Mouse (Mus musculus) gastrocnemius, adult 2 months (tissue): Measurements from ENCODE around the gene Mast4. TPM values are rescaled to one million over a fixed set of nuclear protein-coding genes. Genes with fewer than 3 reads are reported as not detected.

Experiments used
- DNase-seq: peaks from one replicate; pipeline ENCODE4 v3.0.0; 2022
- H3K27ac ChIP-seq: fragments of 200-600 bp; 2 replicates; pipeline ENCODE4 v1.8.1; 2022; ENCODE audit warnings: mild to moderate bottlenecking
- H3K4me3 ChIP-seq: fragments of 200-600 bp; 2 replicates; pipeline ENCODE4 v1.8.1; 2022; ENCODE audit warnings: mild to moderate bottlenecking, moderate library complexity
- CTCF ChIP-seq: fragments of 200-600 bp; IDR thresholded peaks from 2 replicates; pipeline ENCODE4 v1.8.1; 2022; ENCODE audit warnings: antibody characterized with exemption, mild to moderate bottlenecking, moderate library complexity
- intact Hi-C: fragments of 180-260 bp; cut with DNase I; formaldehyde crosslinking; loops from one replicate; pipeline ENCODE4 v1.15.1; 2025
- total RNA-seq, 2 experiments: library from RNA; stranded (reverse); gene quantifications; 2 replicates each; pipeline ENCODE4 v1.2.3; 2021

The Mast4 gene
- total RNA-seq, 2 experiments from 2014 or later: 47.2 to 49.9 TPM

DNA sequence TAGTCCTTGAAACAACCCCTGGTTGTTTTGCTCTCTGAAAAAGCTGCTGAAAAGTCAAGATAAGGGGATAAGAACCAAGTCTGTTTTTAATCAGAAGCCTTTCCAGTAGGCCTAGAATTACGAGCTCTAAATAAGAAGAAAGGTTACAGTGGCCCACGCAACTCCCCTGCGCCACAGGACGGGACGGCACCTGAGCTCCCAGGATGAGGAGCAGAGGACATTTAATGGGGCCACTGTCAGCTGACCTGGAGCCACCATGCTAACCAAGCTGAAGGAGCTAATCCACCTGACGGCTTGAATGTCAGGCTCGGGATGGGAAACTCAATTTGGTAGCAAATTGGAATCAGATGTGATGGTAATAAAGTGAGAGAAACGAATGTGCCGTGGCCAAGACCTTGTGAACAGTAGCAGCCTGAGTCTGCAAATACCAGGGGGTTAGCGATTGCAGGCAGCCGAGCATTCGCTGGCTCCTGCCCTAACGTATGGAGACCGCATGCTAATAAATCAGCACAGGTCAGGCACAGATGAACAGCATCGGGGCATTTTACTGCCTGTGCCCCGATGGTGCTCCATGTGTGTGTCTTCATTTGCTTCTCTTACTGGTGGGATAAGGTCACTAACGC is 306.7 kb downstream of the Mast4 start:
- TF ChIP-seq CTCF: no peak
- no peak overlapping the region for H3K4me3 ChIP-seq
- H3K27ac ChIP-seq: no peak overlapping the region
- intact Hi-C loops: no loop called here
- no peak for DNase-seq

DNA sequence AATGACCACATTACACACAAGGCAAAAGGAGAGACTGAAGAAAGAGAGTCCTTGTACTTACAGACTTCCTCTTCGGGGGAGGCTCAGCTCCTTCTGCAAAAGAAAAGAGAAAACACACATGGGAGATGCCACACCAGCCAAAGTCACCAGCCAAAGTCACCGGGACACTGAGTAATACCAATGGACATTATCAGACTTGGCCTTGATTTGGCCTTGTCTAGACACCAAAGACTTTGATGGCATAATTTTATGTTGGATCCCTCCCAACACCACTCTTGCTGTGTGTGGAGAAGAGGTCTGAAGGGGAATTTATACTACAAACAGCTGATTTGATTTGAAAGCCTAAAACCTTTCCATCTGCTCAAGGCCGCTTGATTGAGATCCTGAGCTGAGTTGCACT is 308.8 kb downstream of the Mast4 start:
- intact Hi-C loops: no loop called here

DNA sequence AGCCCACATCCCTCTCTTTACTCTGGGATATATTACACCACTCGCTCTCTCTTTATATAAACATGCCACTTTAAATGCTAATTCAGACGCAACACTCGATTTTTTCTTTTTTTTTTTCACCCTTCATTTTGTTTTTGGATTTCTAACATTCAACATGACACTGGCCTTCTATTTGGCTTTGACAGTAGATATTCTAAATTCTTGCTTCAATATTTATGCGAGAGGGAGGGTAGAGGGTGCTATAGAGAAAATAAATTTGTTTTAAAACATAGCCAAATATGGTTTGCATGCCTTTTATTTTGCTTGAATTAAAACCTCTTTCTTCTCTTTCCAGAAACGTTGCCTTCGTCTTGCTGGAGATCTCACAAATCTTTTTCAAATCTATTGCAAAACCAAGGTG is 315.8 kb downstream of the Mast4 start:
- no peak for DNase-seq
- intact Hi-C loops: no loop called here
- H3K27ac ChIP-seq: no peak overlapping the region
- no peak overlapping the region for H3K4me3 ChIP-seq
- TF ChIP-seq CTCF: no peak

More for the DNA sequence above, 308.8 kb downstream of the Mast4 start:
- Histone ChIP-seq H3K27ac (no peak overlapping the region), H3K4me3 (no peak overlapping the region)
- DNase-seq: no peak
- no peak for TF ChIP-seq CTCF

DNA sequence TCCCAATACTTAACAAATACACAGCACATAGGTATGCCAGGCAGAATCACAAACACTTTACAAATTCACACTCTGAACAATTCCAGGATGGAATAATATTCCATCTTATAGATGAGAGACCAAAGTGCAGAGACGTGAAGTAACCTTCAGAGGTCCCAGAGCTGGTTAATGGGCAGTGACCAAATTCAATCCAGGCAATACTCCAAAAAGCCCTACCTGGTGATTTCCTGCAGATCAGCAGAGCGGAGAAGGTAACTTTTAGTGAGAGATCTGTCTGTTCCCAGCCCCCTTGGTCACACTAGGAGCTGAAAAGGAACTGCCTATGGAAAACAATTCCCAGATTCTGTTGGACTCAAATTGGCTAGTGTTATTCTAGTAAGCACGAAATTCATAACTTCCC is 316.6 kb downstream of the Mast4 start:
- DNase-seq: no peak
- H3K4me3 ChIP-seq: no peak overlapping the region
- intact Hi-C loops: no loop called here
- TF ChIP-seq CTCF: no peak
- no peak overlapping the region for H3K27ac ChIP-seq

DNA sequence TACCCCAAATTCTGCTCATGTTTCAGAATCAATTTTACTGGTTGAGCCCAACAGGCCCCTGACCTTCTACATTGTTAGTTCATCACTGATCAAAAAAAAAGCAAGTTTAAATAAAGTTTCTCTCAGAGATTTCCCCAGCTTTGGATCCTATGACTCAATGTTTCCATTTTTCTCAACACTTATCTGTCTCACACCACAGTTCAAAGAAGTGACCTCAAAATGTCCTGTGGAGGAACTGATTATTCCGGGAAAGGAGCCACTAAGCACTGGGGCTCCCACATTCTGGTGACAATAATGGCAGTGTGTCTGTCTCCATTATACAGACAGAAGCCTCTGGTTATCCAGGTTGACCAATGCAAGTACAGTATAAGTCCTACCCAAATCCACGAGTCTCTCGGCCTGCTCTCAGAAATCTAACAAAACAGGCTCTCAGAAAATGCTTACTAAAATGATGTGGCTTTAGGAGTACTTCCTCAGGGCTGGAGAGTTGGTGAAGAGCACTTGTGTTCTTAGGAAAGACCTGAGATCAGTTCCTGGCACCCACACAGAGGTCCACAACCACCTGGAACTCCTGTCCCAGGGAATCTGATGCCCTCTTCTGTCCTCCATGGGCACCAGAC is 319.1 kb downstream of the Mast4 start:
- Histone ChIP-seq H3K27ac (no peak overlapping the region), H3K4me3 (no peak overlapping the region)
- no peak for DNase-seq
- intact Hi-C loops: no loop called here
- no peak for TF ChIP-seq CTCF

DNA sequence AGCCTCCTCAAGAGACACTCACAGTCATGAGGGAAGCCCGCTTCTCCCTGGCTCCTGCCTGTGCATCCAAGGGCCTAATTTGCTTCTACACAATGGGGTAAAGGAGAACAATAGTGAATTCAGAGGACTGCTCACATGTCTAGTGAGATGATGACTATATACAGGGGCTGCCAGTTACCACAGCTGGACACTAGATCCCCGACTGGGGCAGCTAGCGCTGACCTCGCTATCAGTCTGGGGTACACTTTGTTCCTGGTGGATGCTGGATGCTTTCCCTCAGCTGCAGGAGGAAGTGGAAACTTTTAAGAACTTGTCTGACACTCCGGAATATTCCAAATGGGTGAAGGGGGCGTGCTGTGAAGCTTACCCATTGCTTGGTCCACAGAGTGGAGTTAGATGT is 319.7 kb downstream of the Mast4 start:
- no peak for TF ChIP-seq CTCF
- H3K4me3 ChIP-seq: no peak overlapping the region
- no peak for DNase-seq
- intact Hi-C loops: no loop called here
- no peak overlapping the region for H3K27ac ChIP-seq

DNA sequence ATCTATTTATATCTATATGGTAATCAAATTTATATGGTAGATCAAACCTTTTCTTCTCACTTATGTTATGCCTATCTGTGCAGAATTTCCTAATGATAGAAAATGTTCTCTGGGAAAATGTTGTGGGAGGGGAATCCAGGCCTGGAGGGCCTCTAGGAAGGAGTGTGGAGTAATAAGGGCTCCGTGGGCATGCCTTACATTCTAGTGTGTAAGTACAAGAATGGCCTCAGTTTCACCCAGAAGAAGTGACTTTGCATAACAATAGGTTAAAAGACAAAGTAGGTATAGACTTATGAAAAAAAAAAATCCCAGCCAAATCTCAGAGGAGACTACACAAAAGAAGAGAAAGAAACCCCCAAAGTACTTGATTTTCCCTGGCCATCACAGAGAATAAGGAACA is 320.1 kb downstream of the Mast4 start:
- Histone ChIP-seq H3K4me3 (no peak overlapping the region), H3K27ac (no peak overlapping the region)
- no peak for TF ChIP-seq CTCF

DNA sequence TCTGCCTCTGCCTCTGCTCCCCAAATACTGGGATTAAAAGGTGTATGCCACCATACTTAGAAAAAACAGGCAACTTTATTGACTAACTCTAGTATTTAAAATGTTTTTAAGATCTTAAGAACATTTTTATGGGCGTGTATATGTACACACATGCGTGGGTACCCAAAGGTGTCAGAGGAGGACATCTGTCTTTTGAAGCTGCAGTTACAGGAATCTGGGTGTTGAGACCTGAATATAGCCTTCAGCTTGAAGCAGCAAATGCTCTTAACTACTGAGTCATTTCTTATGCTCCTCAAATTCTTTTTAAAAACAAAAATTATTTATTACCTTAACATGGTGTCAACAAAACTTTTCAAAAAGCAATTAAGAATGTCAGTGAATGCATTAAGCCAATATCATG is 329.1 kb downstream of the Mast4 start:
- no peak for TF ChIP-seq CTCF

More for the DNA sequence above, 320.1 kb downstream of the Mast4 start:
- intact Hi-C loops: no loop called here
- DNase-seq: no peak

DNA sequence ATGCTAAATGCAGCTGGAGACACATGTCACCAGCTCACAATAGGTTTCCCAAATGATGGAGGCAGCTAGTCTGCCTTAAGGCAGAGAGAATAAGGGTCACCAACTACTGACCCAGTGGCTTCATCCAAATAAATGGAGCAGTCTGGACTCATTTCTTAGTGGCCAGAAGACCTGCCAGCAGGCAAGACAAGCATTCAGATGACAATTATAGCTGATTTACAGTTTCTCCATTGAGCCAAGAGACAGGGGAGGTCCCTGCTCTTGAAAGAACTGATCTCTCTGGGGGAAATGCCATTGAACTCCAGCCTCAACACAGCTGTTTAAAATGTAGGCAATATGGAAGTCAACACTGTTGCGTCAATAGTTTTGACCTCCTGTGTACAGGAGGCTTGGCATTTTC is 332.5 kb downstream of the Mast4 start:
- intact Hi-C loops: no loop called here
- no peak overlapping the region for H3K27ac ChIP-seq
- no peak overlapping the region for H3K4me3 ChIP-seq
- DNase-seq: no peak
- TF ChIP-seq CTCF: no peak

More for the DNA sequence above, 329.1 kb downstream of the Mast4 start:
- H3K4me3 ChIP-seq: no peak overlapping the region
- no peak for DNase-seq
- intact Hi-C loops: no loop called here
- H3K27ac ChIP-seq: no peak overlapping the region

DNA sequence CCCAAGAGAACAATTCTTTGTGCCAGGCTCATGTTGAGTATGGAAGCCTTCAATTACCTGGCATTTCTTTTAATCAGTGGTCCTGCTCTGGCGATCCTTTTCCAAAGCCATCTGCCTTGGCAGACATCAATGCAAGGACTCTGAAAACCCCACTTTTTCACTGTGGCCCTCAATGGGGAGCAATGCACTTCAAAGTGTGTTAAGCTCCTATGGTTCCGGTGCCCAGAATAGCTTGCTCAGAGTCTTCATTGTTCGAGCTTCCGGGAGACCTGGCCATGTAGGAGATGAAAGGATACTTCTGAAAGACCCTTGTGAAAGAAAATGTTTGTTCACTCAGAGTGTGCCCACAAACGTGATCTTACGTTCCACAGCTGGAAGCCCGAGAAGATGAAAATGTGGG is 333.4 kb downstream of the Mast4 start:
- intact Hi-C loops: no loop called here
- Histone ChIP-seq H3K4me3 (no peak overlapping the region), H3K27ac (no peak overlapping the region)
- TF ChIP-seq CTCF: no peak
- DNase-seq: no peak

DNA sequence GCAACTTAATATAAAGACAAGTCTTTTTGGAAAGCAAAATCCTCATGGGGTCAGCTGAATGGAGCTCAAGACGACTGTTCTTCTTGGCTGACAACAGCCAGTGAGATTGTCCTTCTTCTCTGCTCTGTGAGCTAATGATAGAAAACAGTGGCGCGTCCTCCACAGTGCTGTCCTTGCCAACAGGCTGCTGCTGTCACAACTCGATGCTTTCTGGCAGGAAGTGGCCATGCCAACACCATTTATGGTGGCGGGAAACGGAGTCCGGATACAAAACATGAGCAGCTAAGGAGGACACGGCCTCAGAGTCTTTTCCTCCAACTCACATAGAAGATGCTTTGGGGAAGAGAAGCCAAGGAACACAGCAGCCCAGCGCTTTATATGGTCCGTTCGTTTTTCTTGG is 340.2 kb downstream of the Mast4 start:
- no peak overlapping the region for H3K27ac ChIP-seq
- no peak for DNase-seq
- intact Hi-C loops: no loop called here

DNA sequence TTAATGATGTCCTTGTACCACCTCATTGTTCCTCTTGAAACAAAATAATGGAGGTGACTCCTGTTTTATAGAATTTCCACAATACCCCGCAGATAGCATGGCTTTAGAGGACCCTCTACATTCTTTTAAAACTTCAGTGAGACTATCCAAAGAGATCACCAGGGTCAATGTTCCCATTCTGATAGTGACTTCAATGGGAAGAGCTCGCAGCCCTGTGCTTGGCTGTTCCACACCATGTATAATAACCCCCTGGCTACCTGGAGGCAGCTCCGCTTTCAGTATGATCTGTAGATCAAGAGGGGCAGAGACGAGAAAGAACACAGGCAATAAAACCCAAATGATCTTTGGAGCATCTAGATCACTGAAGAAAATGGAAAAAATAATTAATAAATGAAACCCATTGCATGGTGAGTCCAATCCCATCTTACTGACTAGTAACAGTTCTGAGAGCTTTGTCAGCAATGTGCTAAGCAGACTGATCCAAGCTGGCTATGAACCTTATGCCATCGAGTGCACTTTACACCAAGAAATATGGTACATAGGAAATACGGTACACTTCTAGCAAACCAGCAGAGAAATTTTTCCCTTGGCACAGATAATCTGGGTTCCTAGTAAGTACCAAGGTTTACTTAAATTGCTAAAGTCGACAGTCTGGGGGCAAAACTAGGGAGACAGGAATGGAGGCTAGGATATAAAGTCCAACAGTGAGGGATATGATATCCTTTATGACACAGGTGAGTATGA is 341.4 kb downstream of the Mast4 start:
- no peak for DNase-seq
- Histone ChIP-seq H3K27ac (no peak overlapping the region), H3K4me3 (no peak overlapping the region)
- no peak for TF ChIP-seq CTCF
- intact Hi-C loops: no loop called here

More for the DNA sequence above, 340.2 kb downstream of the Mast4 start:
- TF ChIP-seq CTCF: no peak
- H3K4me3 ChIP-seq: no peak overlapping the region

DNA sequence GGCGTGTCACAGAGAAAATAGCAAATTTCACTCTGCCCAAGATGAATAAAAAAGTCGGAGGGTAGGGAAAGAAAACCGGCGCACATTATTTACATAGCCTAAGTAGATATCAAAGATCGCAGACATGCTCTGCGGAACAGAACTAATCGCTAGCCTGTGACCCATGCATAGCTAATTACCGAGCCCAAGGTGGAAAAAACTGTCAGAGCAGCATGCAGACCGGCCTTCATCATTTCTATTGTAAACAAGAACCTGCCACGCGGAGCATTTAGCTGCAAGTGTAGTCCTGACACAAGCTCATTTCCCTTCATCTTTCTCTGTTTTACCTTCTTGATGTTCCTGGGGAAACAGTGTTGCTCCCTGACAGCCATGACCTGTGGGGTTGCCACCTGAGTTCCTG is 342.4 kb downstream of the Mast4 start:
- no peak for TF ChIP-seq CTCF
- intact Hi-C loops: no loop called here
- Histone ChIP-seq H3K4me3 (no peak overlapping the region), H3K27ac (no peak overlapping the region)
- DNase-seq: no peak
